Mouse (Mus musculus) heart, embryonic 10.5 days (tissue): ENCODE data around the gene Wdr81. TPM values are rescaled to one million over a fixed set of nuclear protein-coding genes. Genes with fewer than 3 reads are reported as not detected.

Experiments used
- DNase-seq: peaks from one replicate; pipeline ENCODE4 v3.0.0-alpha.2; 2017; ENCODE audit warnings: low spot score
- H3K27ac ChIP-seq: fragments of 300-500 bp; sonication (generic); 2 replicates; pipeline ENCODE4 v1.5.1; 2016; ENCODE audit warnings: mild to moderate bottlenecking
- H3K27me3 ChIP-seq: fragments of 300-500 bp; sonication (generic); 2 replicates; pipeline ENCODE4 v1.6.1; 2016; ENCODE audit warnings: mild to moderate bottlenecking; ENCODE audit not compliant: poor library complexity, insufficient read depth, severe bottlenecking
- H3K36me3 ChIP-seq: fragments of 300-500 bp; sonication (generic); 2 replicates; pipeline ENCODE4 v1.6.1; 2016; ENCODE audit warnings: mild to moderate bottlenecking, moderate library complexity
- H3K4me1 ChIP-seq: fragments of 300-500 bp; sonication (generic); 2 replicates; pipeline ENCODE4 v1.6.1; 2016; ENCODE audit warnings: mild to moderate bottlenecking
- H3K4me3 ChIP-seq: fragments of 300-500 bp; sonication (generic); 2 replicates; pipeline ENCODE4 v1.5.1; 2016; ENCODE audit warnings: mild to moderate bottlenecking, moderate library complexity
- H3K9me3 ChIP-seq: fragments of 300-500 bp; sonication (generic); 2 replicates; pipeline ENCODE4 v1.6.1; 2016; ENCODE audit warnings: mild to moderate bottlenecking, moderate library complexity
- WGBS: fragments of 180-500 bp; shearing (Covaris S2); methylation state at CpG from one replicate; pipeline ENCODE4 v1.1.7; 2016; 5-methylcytosine and 5-hydroxymethylcytosine counted together
- microRNA counts: library from miRNA; unstranded; fragments of <30 nt; microRNA quantifications from one replicate; lab custom pipeline; 2017
- microRNA-seq: library from miRNA; unstranded; fragments of <30 nt; microRNA quantifications from one replicate; pipeline ENCODE4, GENCODE M21; 2017
- polyA plus RNA-seq: library from polyadenylated mRNA; unstranded; fragments of >200 nt; fragmentation: Nextera tagmentation; extraction: Ambion mirVana; gene quantifications from 2 replicates; pipeline ENCODE4 v1.2.1, GENCODE M21; 2016

Gene Wdr81
- polyA plus RNA-seq, 1 experiment from 2014 or later = 7.6 TPM

DNA sequence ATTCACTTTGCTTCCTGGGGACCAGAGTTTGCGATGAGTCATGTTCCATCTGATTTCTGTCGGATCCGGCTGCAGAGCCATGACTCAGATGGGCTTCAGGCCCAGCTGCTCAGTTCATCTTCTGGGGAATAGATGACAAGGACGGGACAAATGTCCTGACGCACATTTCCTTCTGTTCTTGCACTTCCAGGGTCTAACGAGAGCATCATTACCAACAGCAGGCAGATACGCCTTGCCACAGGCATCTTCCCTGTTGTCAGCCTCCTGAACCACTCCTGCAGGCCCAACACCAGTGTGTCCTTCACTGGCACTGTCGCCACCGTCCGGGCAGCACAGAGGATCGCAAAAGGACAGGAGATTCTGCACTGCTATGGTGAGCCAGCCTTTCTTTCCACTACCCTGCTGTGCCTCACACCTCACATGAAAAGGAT is 55.1 kb downstream of the Wdr81 start:
- H3K9me3 ChIP-seq = no peaks in the 10 kb centered on the region
- DNase-seq = no peak
- H3K36me3 ChIP-seq = peaks cover 19% of the 10 kb centered on the region; the same call in 1 of the 2 replicates
- peaks cover 29% of the 10 kb centered on the region for H3K4me1 ChIP-seq
- H3K27ac ChIP-seq = no peak overlapping the region
- no peak overlapping the region for H3K4me3 ChIP-seq
- WGBS = 80% methylated on average over 11 of the region's 11 CpGs
- H3K27me3 ChIP-seq = no peaks in the 10 kb centered on the region

DNA sequence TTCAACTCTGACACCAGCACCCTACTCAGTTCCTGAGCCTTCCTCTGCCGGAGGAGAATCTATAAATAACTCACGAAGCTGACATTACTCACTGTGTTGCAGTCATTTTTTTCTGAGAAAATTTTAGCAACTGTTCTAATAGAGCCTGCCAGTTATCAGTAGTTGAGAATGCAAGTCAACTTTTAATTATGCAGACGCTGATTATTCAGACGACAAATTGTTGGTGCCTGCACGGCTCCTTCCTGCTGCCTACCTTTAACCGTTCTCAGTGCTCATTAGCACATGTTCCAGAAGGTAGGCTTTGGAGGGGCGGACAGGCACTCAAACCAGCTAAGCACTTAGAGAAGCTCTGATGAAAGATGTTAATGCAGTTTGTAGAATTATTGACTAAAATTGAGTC is 57.1 kb downstream of the Wdr81 start:
- Histone ChIP-seq H3K36me3 (peaks cover 19% of the 10 kb centered on the region; the same call in 1 of the 2 replicates), H3K27ac (no peak overlapping the region), H3K27me3 (no peaks in the 10 kb centered on the region), H3K4me1 (peaks cover 15% of the 10 kb centered on the region), H3K9me3 (no peaks in the 10 kb centered on the region), H3K4me3 (no peak overlapping the region)
- no peak for DNase-seq
- WGBS = 63% methylated on average over 7 of the region's 7 CpGs

DNA sequence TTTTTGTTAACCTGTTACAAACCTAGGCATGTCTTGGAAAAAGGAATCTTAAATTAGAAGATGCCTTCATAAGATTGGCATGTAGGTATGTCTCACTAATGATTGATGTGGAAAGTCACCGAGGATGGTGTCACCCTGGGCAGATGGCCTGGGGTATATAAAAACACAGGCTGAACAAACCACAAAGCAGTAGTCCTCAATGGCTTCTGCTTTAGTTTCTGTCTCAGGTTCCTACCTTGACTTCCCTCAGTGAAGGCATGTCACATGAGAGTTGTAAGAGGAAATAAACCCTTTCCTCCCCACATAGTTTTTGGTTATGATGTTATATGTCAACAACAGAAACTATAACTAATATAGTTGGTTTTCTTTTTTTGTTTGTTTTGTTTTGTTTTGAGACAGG is 58.9 kb downstream of the Wdr81 start:
- Histone ChIP-seq H3K36me3 (peaks cover 10% of the 10 kb centered on the region; the same call in 1 of the 2 replicates), H3K9me3 (no peaks in the 10 kb centered on the region), H3K27me3 (no peaks in the 10 kb centered on the region), H3K27ac (no peak overlapping the region), H3K4me1 (peaks cover 9% of the 10 kb centered on the region), H3K4me3 (no peak overlapping the region)
- 74% methylated on average over 1 of the region's 1 CpGs for WGBS
- DNase-seq = no peak

MicroRNA genes within 50 kb of the gene (microRNA counts, 519-probe panel; counts per million panel counts)
- 8,018 counts per million, percentile 88 among the panel's probes with 10 or more counts for microRNA mmu-miR-22 (lab: Ali Mortazavi, UCI)

Small RNA genes lying within 50 kb of the gene (microRNA-seq; reads per million reads assigned to microRNA genes)
- 12,002 reads per million, percentile 96 among the genes with 10 or more reads in this experiment for gene Mir22

Other genes starting within 250 kb of the Wdr81 start
- 127 and 143 TPM in 2 replicates for gene Rpa1, start 106.4 kb downstream of the Wdr81 start, polyA plus RNA-seq
- 13.6 and 15.3 TPM in 2 replicates for gene Smyd4, start 106.3 kb downstream of the Wdr81 start, polyA plus RNA-seq
- gene Serpinf1, start 32.0 kb downstream of the Wdr81 start, polyA plus RNA-seq = 53.6 and 168 TPM in 2 replicates
- 3.6 and 98.2 TPM in 2 replicates for gene Serpinf2, start 15.1 kb downstream of the Wdr81 start, polyA plus RNA-seq
- 12.8 and 21.3 TPM in 2 replicates for gene Tlcd2, start 7.0 kb upstream of the Wdr81 start, polyA plus RNA-seq
- 49.2 and 53.7 TPM in 2 replicates for gene Prpf8, start 32.1 kb upstream of the Wdr81 start, polyA plus RNA-seq
- 0.76 and 0.78 TPM in 2 replicates for gene Rilp, start 55.4 kb upstream of the Wdr81 start, polyA plus RNA-seq
- 13.6 and 15.8 TPM in 2 replicates for gene Scarf1, start 58.8 kb upstream of the Wdr81 start, polyA plus RNA-seq
- gene Slc43a2, start 77.0 kb upstream of the Wdr81 start, polyA plus RNA-seq = 5.5 and 6.4 TPM in 2 replicates
- gene Pitpna, start 133.4 kb upstream of the Wdr81 start, polyA plus RNA-seq = 56.1 and 80.1 TPM in 2 replicates
- 16.9 and 18.7 TPM in 2 replicates for gene Inpp5k, start 176.3 kb upstream of the Wdr81 start, polyA plus RNA-seq
- 55.3 and 75.2 TPM in 2 replicates for gene Myo1c, start 195.8 kb upstream of the Wdr81 start, polyA plus RNA-seq
- 110 and 113 TPM in 2 replicates for gene Crk, start 224.5 kb upstream of the Wdr81 start, polyA plus RNA-seq